Mouse (Mus musculus) midbrain, postnatal 0 days (tissue): Measurements from ENCODE around the gene Gm5269. TPM values are rescaled to one million over a fixed set of nuclear protein-coding genes. Genes with fewer than 3 reads are reported as not detected.

Source experiments
- ATAC-seq: fragments of 200-750 bp; cut with Nextera tagmentation; 2 replicates; pipeline ENCODE4 v1.8.0; 2017; ENCODE audit warnings: moderate number of reproducible peaks, mild to moderate bottlenecking, moderate TSS enrichment, moderate library complexity; ENCODE audit not compliant: low FRiP score
- DNase-seq: peaks from one replicate; pipeline ENCODE4 v3.0.0-alpha.2; 2015; ENCODE audit warnings: low spot score
- H3K27ac ChIP-seq: fragments of 300-500 bp; sonication (generic); 2 replicates; pipeline ENCODE4 v1.5.1; 2014; ENCODE audit warnings: low read depth, mild to moderate bottlenecking, low read length, mixed read lengths
- H3K27me3 ChIP-seq: fragments of 300-500 bp; sonication (generic); 2 replicates; pipeline ENCODE4 v1.6.1; 2014; ENCODE audit warnings: low read length, control low read depth, mixed read lengths; ENCODE audit not compliant: insufficient read depth
- H3K36me3 ChIP-seq: fragments of 300-500 bp; sonication (generic); 2 replicates; pipeline ENCODE4 v1.6.1; 2014; ENCODE audit warnings: low read length, control low read depth, mixed read lengths; ENCODE audit not compliant: insufficient read depth
- H3K4me1 ChIP-seq: fragments of 300-500 bp; sonication (generic); 2 replicates; pipeline ENCODE4 v1.6.1; 2014; ENCODE audit warnings: mild to moderate bottlenecking, control low read depth, antibody characterized with exemption, low read length, mixed read lengths; ENCODE audit not compliant: insufficient read depth
- H3K4me2 ChIP-seq: fragments of 300-500 bp; sonication (generic); 2 replicates; pipeline ENCODE4 v1.6.1; 2014; ENCODE audit warnings: low read depth, mild to moderate bottlenecking, low read length, mixed read lengths; ENCODE audit not compliant: poor library complexity, severe bottlenecking
- H3K4me3 ChIP-seq: fragments of 300-500 bp; sonication (generic); 2 replicates; pipeline ENCODE4 v1.5.1; 2014; ENCODE audit warnings: low read depth, mild to moderate bottlenecking, low read length, moderate library complexity
- H3K9ac ChIP-seq: fragments of 300-500 bp; sonication (generic); replicated peaks from 2 replicates; pipeline ENCODE4 v1.6.1; 2014; ENCODE audit warnings: mild to moderate bottlenecking, low read length, moderate library complexity, mixed read lengths; ENCODE audit not compliant: poor library complexity, severe bottlenecking
- H3K9me3 ChIP-seq: fragments of 300-500 bp; sonication (generic); 2 replicates; pipeline ENCODE4 v1.6.1; 2016; ENCODE audit warnings: low read length, control low read depth
- CTCF ChIP-seq: IDR thresholded peaks from 2 replicates; pipeline ENCODE4 v1.5.1; 2016; ENCODE audit warnings: antibody characterized with exemption, mild to moderate bottlenecking
- WGBS: fragments of 180-500 bp; shearing (Covaris S2); extraction: QIAGEN DNeasy Blood & Tissue Kit; methylation state at CpG from one replicate; pipeline ENCODE4 v1.1.7; 2014; 5-methylcytosine and 5-hydroxymethylcytosine counted together
- polyA plus RNA-seq: library from polyadenylated mRNA; unstranded; fragments of >200 nt; fragmentation: Nextera tagmentation; extraction: Ambion mirVana; gene quantifications from 2 replicates; pipeline ENCODE4 v1.2.1, GENCODE M21; 2015
- total RNA-seq: library from RNA; depleted of rRNA; stranded (reverse); fragments of >200 nt; gene quantifications from 2 replicates; pipeline ENCODE4 v1.2.3, GENCODE M21; 2014

Gene Gm5269
- total and polyA plus RNA-seq, 2 experiments from 2014 or later, result not detected

DNA sequence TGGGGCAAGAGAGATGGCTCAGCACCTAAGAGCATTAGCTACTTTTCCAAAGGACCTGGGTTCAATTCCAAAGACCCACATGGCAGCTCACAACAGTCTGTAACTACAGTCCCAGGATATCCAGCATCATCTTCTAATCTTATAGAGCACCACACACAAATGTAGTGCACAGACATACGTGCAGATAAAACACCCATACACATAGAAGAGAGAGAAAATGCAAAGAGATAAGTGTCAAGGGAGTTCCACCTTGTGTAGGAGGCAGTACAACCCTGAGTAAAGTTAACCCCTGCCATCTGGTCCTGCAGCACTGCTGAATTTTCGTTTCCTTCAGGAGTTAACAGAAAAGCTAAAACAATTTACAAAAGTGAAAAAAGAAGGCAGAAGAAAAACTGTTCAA lies 14.4 kb downstream of the Gm5269 start:
- H3K36me3 ChIP-seq, result no peaks in the 10 kb centered on the region
- 77% methylated on average over 2 of the region's 2 CpGs for WGBS
- no peak overlapping the region for H3K27ac ChIP-seq
- no peaks in the 10 kb centered on the region for H3K4me1 ChIP-seq
- H3K4me3 ChIP-seq, result no peak overlapping the region
- no peak overlapping the region for H3K9ac ChIP-seq
- DNase-seq (no peak), ATAC-seq (no peak)
- no peaks in the 10 kb centered on the region for H3K27me3 ChIP-seq
- no peaks in the 10 kb centered on the region for H3K9me3 ChIP-seq
- TF ChIP-seq CTCF, result no peak
- no peak overlapping the region for H3K4me2 ChIP-seq

DNA sequence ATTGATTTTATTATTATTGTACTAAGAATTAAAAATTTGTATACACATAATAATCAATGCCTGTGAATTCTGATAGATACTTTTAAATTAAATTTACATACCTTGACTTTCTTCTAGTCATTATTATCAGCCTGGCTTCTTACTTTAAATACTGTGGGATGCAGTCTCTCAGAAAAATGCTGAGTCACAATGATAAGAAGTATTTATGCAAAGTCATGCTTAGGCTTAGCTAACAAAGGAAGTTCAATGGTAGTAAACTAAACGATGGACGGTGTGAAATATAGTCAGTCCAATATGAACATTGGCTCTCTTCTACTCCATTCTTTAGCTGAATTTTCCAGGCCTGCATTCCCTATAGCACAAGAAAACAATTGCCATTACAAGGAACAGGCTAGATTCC lies 16.8 kb downstream of the Gm5269 start:
- no peak overlapping the region for H3K4me2 ChIP-seq
- H3K4me1 ChIP-seq, result no peaks in the 10 kb centered on the region
- no peak for ATAC-seq
- H3K27me3 ChIP-seq, result no peaks in the 10 kb centered on the region
- no peak for TF ChIP-seq CTCF
- H3K9ac ChIP-seq, result no peak overlapping the region
- no peak for DNase-seq
- no peak overlapping the region for H3K4me3 ChIP-seq
- H3K9me3 ChIP-seq, result no peaks in the 10 kb centered on the region
- no peak overlapping the region for H3K27ac ChIP-seq
- 90% methylated on average over 2 of the region's 2 CpGs for WGBS
- no peaks in the 10 kb centered on the region for H3K36me3 ChIP-seq

DNA sequence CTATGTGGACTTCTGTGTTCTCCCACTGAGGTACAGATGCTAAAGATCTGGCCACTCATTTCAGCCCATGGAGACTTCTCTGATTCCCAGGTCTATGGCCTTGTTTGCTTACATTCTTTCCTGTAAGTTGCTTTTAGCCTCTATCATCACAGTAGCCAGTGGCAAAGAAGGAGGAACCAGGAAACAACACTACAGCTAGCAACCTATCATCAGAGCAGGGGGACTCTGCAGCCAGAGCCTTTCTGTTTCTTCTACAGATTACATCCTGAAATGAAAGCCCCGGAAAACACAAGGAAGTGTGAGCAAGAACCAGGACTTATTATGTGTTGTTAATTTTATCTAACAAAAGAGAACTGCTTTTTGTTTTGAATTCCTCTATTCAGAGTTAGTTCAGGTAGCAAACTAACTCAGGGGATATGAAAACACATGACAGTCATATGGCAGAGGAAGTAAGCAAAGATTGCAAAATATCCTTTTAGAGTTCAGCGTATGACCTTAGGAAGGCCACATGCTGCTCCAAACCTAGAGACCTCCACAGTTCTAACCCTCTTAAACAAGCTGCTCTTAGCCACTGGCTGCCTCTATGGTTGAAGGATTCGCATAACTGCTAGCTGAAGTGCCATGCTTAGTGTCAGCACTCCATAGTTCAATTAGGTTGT lies 21.5 kb downstream of the Gm5269 start:
- Histone ChIP-seq H3K4me3 (no peak overlapping the region), H3K9ac (no peak overlapping the region), H3K9me3 (no peaks in the 10 kb centered on the region), H3K36me3 (no peaks in the 10 kb centered on the region), H3K27ac (no peak overlapping the region), H3K4me2 (no peak overlapping the region), H3K4me1 (no peaks in the 10 kb centered on the region), H3K27me3 (no peaks in the 10 kb centered on the region)
- no peak for DNase-seq
- WGBS, result 82% methylated on average over 3 of the region's 3 CpGs
- no peak for ATAC-seq
- TF ChIP-seq CTCF, result no peak

DNA sequence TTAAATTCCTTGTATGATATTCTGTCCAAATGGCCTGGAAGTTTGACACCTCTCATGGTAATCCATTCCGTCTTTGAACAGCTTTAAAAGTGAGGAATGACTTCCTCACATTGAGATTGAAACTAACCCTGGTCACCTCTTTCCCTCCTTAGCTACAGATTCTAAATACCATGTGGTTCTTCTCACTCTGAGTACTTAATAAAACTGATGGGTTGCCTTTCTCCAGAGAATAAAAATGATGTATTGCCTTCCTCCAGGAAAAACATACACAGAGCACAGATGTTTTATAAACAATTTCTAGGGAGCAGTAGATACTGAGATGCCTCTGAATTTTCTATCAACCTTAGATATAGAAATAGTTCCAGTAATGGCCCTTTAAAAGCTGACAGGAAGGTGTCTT lies 22.0 kb downstream of the Gm5269 start:
- H3K4me1 ChIP-seq, result no peaks in the 10 kb centered on the region
- 85% methylated on average over 1 of the region's 1 CpGs for WGBS
- no peaks in the 10 kb centered on the region for H3K36me3 ChIP-seq
- no peaks in the 10 kb centered on the region for H3K9me3 ChIP-seq
- no peak overlapping the region for H3K4me3 ChIP-seq
- no peak overlapping the region for H3K4me2 ChIP-seq
- no peak overlapping the region for H3K9ac ChIP-seq
- no peaks in the 10 kb centered on the region for H3K27me3 ChIP-seq
- no peak overlapping the region for H3K27ac ChIP-seq
- TF ChIP-seq CTCF, result no peak
- ATAC-seq (no peak), DNase-seq (no peak)

DNA sequence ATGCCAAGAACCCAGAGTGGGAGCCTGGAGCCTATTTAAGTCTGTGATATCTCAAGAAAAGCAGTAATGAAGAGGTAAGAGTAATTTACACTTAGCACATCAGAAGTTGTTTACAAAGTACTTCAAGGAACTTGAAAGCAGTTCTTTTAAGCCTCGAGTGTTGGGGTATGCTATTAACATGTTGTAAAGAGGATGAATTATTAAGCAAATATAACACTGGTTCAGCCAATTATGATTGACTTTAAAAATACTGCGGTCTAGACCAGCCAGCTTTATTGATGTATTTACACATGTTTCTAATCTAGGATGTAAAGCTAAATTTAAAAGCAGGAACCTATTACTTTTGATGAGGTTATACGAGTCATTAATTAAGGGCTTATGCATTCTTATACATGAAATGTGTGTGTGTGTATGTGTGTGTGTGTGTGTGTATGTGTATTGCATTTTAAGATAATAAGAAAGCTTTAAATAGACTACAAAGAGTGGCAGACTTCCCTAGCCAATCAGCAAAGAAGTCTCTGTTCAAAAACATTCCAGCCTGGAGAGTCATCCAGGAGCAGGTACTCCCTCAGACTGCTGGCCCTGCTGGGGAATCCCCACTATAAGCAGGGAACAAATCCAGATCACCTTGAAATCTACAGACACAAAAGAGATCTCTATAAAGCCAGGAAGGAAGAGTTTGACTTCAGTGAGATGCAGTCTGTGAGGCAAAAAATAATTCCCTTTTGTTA lies 23.6 kb downstream of the Gm5269 start:
- no peaks in the 10 kb centered on the region for H3K9me3 ChIP-seq
- no peak for ATAC-seq

DNA sequence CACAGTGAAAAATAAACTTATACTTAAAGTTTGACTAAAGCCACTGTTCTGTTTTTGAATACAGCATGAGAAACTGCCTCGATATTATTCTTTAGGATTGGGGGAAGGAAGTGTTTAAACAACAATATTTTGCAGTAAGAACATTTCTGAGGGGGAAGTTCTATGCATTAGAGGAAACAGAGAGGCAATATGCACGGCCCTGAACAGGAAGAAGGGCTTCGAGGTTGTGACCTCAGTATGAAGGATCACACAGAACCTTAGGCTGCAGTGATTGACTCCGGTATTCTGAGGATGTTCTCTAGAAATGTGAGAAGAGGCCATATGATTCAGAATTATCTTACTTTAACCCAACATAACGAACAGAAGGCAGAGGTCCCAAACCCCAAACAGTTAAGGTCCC lies 24.3 kb downstream of the Gm5269 start:
- no peak for TF ChIP-seq CTCF
- Histone ChIP-seq H3K4me1 (no peaks in the 10 kb centered on the region), H3K9ac (no peak overlapping the region), H3K27me3 (no peaks in the 10 kb centered on the region), H3K27ac (no peak overlapping the region), H3K4me3 (no peak overlapping the region), H3K4me2 (no peak overlapping the region), H3K9me3 (no peaks in the 10 kb centered on the region), H3K36me3 (no peaks in the 10 kb centered on the region)
- 80% methylated on average over 5 of the region's 5 CpGs for WGBS
- ATAC-seq (no peak), DNase-seq (no peak)

More for the DNA sequence above, 23.6 kb downstream of the Gm5269 start:
- Histone ChIP-seq H3K27me3 (no peaks in the 10 kb centered on the region), H3K4me2 (no peak overlapping the region), H3K36me3 (no peaks in the 10 kb centered on the region), H3K27ac (no peak overlapping the region), H3K4me1 (no peaks in the 10 kb centered on the region), H3K9ac (no peak overlapping the region), H3K4me3 (no peak overlapping the region)
- 76% methylated on average over 3 of the region's 3 CpGs for WGBS
- no peak for TF ChIP-seq CTCF
- DNase-seq, result no peak
